Mouse (Mus musculus) gastrocnemius, postnatal 25 days (tissue): ENCODE results near the gene Synpo2. TPM values are rescaled to one million over a fixed set of nuclear protein-coding genes. Genes with fewer than 3 reads are reported as not detected.

Experiments used
- DNase-seq: peaks from one replicate; pipeline ENCODE4 v3.0.0; 2022
- total RNA-seq, 2 experiments: library from RNA; stranded (reverse); gene quantifications; 1 replicate in 1 of 2; 2 replicates in 1 of 2; pipeline ENCODE4 v1.2.3; 2021

The Synpo2 gene
- total RNA-seq, 2 experiments from 2014 or later = 225 to 248 TPM

GRCm38 (mm10) chr3:123164183-123164582, 71.8 kb downstream of the Synpo2 start:
- DNase-seq = no peak

DNA sequence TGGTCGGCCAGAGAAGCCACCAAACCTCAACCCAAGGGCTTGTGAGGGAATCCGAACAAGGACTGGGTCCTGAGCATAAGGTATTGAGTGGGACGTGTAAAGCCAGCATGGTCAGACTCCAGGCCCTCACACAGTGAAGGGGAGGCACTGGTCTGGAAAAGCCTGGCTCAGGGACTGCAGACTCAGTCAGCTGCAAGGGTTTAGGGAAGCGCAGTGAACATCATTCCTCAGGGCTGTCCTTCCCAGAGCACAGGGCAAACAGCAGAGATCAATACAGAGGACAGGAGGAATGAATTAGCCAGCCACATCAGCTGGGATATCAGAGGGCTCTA, 72.8 kb downstream of the Synpo2 start:
- no peak for DNase-seq

DNA sequence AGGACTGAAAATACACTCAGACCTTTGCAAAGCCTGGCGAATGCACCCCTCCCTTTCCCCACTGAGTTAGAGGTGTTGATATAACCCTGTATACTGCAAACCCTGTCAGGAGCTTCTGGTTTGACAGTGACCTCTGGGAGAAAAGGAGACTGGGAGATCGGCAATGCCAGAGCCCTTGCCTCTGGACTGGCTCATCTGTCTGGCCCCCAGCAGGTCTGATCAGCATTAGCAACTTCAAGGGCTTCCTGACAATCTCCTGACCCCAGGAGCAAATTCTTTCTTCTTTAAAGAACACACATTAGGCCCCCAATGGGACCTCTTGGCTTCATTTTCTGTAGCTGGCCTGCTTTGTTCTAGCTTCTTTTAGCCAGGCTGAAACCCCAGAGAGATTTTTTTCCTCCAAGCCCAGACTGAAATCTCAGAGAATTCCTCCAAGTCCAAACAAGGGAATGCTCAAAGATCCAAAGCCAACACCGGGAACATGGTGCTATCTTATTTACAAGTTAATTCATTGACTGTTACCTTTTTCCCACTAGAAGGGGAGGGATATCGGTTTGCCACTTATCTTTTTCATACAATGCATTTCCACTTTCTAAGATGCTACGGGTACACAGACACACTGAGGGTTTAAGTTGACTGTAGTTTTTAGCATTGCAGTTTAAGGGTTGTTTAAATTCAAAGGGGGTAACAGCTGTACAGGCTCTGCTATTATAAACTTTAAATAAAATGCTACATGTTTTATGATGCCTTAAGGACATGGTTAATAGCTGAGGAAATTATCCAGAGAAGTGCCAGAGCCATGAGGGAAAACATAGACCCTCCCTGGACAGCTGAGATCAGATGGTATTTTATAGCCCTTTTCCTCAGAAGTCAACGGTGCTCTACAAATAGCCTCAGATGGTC, 73.4 kb downstream of the Synpo2 start:
- DNase-seq = no peak

DNA sequence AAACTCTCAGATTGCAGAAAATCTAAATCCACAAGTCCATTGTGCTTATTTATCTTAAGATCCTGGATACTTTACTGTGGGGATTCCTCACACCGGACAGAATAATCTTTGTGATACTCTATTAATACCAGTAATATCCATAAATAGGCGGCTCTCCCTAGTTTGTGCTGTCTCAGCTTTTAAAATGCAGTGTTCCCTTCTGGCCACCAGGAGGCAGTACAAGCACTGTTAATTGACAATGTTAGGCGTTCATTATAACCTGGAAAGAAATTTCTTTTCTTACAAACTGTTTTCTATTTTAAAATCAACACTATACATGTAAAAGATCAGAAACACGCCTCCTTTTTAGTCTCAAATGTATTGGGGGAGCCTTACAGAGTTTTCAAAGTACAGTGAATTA, 75.2 kb downstream of the Synpo2 start:
- DNase-seq = no peak

DNA sequence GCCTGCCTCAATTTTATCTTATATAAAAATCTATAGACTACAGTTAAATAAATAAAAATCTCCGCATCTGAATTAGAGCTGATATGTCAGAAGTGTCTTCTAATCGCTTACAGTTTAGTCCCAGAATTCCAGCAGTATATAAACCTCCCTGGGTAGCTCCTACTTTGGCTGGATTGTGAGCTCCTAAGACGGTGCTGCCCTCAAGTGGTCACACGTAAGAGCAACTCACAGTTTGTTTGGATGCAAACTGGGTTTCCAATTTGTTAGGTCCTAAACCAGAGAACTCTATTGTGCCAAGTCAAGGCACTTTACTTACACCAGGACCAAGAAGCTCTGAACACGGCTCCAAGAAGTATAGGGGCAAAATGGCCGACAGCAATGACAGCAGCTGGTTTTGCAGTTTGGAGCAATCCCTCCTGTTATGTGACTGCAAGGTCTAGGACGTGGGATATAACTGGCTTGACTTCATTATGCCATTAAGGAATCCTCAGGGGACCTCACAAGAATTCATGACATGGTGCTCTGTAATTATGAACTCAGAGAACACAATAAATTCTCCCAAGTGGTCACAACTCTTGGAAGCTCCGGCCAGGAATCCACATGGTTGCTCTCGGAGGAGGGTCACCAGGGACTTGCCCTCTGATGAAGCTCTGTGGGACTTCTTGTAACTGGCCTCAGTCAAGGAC, 76.7 kb downstream of the Synpo2 start:
- DNase-seq = peak; percentile 41

DNA sequence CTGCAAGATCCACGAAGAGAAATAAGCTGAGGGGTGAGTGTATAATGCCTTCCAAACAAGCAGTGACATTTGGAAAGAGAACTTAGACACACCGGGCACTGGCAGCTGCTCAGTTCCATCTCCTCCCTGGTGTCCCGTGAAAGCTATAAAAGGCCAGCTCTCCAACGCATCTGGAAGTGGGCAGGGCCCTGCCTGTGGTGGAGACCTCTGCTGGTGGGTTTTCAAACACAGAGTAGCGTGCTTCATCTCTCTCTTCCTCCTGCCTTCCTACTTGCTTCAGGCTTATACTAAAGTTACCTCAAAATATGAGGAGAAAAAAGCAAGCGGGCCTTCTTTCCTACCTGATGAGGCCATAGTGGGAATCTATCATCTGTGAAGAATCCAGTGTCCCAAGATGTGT, 77.4 kb downstream of the Synpo2 start:
- peak; percentile 74 for DNase-seq

DNA sequence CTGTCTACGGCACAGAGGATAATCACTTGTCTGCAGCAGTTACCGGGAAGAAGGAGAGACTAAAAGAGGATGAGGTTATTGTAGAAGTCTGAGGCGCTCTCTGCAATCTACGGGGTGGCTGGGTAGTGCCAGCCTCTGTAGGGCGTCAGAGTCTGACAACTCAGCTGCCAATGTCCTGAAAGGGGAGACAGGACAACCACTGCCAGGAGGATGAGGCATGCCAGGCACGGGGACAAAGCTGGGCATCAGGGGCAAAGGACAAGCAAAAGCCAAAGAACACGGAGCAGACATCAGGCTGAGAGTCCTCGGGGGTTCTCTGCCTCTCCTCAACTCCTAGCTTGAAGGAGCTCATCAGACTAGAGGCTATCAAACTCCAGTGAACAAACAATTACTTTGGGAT, 82.6 kb downstream of the Synpo2 start:
- DNase-seq = peak; percentile 84

- peak; percentile 47 for DNase-seq
Observed at GRCm38 (mm10) chr3:123152911-123153310, 83.0 kb downstream of the Synpo2 start.

DNA sequence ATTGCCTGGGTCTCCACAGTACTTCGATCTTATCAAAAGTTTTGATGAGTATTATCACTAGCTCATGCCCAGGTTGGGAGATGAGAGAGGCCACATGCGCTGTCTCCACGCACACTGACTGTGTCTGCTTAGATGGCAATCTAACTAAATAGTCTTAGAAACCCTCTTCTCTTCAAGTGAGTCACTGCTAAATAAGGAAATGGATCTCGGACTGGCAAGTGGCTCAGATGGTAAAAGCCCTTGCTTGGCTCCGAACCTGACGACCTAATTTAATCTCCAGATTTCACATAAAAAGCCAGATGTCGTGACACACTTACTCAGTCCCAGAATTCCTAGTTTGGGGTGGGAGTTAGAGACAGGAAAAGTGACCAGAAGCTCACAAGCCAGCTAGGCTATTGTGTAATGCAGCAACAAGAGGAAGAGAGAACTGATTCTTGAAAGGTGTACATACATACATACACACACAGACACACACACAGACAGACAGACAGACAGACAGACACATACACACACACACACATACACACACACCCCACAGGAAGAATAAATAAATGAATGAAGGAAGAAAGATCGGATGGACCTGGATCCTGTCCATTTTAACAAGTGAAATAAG, 85.3 kb downstream of the Synpo2 start:
- DNase-seq = no peak

GRCm38 (mm10) chr3:123149380-123150162, 86.4 kb downstream of the Synpo2 start:
- no peak for DNase-seq

DNA sequence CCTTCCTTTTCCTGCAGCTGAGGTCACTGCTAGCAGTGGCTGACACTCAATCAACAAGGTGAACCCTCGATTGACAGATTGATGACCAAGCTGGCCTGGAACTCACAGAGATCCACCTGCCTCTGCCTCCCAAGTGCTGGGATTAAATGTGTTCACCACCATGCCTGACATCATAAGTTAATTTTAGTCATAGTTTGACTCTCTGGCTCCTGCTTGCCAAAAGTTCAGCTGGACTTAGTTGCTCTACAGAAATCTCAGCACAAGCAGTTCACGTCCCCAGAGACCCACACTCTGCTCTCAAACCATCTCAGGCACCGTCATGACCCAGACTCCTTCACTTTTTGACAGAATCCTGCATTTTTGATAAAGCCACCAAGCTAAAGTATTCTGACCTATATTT, 87.3 kb downstream of the Synpo2 start:
- peak; percentile 43 for DNase-seq

- no peak for DNase-seq
Observed at GRCm38 (mm10) chr3:123146557-123146956, 89.4 kb downstream of the Synpo2 start.

GRCm38 (mm10) chr3:123145942-123146341, 90.0 kb downstream of the Synpo2 start:
- DNase-seq = no peak

DNA sequence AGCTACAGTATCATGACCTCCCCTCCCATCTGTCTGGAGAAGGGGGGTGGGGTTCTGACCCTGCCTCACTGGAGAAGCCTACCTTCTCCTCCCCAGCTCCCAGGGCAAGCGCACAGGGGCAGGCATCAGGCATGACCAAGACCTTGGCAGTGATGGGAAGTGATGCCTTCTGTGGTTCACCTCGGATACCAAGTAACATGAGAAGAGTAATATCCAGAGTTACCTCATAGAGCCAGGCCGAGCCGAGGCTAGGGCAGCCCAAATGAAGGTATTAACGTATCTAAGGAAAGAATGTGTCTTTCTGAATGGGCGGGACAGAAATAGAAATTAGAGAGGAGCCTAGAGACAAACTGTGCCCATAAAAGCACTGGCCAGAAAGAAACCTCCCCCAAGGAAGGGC, 92.5 kb downstream of the Synpo2 start:
- DNase-seq = peak; percentile 60

GRCm38 (mm10) chr3:123142298-123142697, 93.7 kb downstream of the Synpo2 start:
- no peak for DNase-seq

- no peak for DNase-seq
Observed at GRCm38 (mm10) chr3:123141069-123141468, 94.9 kb downstream of the Synpo2 start.

DNA sequence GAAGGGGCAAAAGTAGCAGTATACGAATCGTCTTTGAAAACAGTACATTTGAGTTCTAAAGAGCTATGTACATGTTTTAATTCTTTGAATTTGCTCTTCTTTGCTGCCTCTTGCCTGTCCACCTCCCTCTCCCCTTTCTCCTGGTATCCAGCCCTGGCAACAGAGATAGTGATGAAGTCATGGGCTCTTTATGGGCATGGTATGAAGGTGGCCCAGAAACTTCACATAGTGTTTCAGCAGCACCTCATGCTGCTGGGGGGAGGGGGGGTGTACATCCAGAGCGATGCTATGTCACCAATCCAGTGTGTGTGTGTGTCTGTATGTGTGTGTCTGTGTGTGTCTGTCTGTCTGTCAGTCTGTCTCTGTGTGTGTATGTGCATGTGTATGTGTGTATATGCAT, 95.8 kb downstream of the Synpo2 start:
- DNase-seq = no peak

DNA sequence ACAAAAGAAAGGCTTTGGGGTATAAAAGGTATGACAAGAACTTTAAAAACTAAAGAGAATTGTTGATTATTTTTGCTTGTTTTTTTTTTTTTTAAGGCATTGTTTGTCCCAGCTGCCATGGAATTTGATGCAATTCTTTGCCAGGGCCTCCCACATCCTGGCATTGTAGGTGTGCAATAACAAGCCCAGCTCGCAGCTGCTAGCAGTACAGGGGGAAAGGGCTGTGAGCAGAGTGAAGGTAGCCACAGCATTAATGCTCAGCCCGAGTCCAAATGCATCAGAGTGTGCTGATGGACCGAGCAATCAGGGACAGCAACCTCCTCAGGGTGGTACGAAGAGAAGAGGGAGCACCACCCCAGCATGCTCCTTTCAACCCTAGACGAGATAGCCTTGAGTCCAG, 96.3 kb downstream of the Synpo2 start:
- DNase-seq = no peak

- DNase-seq = peak; percentile 77
Observed at GRCm38 (mm10) chr3:123138274-123139003, 97.5 kb downstream of the Synpo2 start.

- no peak for DNase-seq
Observed at GRCm38 (mm10) chr3:123132101-123132500, 103.8 kb downstream of the Synpo2 start.

GRCm38 (mm10) chr3:123131151-123131756, 104.7 kb downstream of the Synpo2 start:
- no peak for DNase-seq
